Mouse (Mus musculus) heart, postnatal 36 days (tissue): ENCODE results near the gene Glis1. TPM values are rescaled to one million over a fixed set of nuclear protein-coding genes. Genes with fewer than 3 reads are reported as not detected.
"Not testable (repeated sequence)": the region's sequence is repeated elsewhere in the genome, so short reads cannot be mapped to it uniquely, and the experiment has no call there.

Source experiments
- DNase-seq, 2 experiments: peaks; one replicate each; pipeline ENCODE4 v3.0.0; 2021 to 2022
- intact Hi-C: fragments of 180-260 bp; cut with DNase I; formaldehyde crosslinking; loops from one replicate; pipeline ENCODE4 v1.15.1; 2025
- total RNA-seq, 2 experiments: library from RNA; stranded (reverse); gene quantifications; 2 replicates each; pipeline ENCODE4 v1.2.3; 2021

Glis1 gene
- total RNA-seq, 2 experiments from 2014 or later, result 0.28 TPM; not detected in 1

GRCm38 (mm10) chr4:107568881-107569443 is 134.6 kb downstream of the Glis1 start:
- no peak for DNase-seq
- intact Hi-C loops, result no loop called here

- no peak for DNase-seq
- intact Hi-C loops, result no loop called here
Measured at GRCm38 (mm10) chr4:107570329-107571014, 136.1 kb downstream of the Glis1 start.

- DNase-seq, result no peak
- intact Hi-C loops, result no loop called here
Measured at GRCm38 (mm10) chr4:107575781-107576180, 141.4 kb downstream of the Glis1 start.

DNA sequence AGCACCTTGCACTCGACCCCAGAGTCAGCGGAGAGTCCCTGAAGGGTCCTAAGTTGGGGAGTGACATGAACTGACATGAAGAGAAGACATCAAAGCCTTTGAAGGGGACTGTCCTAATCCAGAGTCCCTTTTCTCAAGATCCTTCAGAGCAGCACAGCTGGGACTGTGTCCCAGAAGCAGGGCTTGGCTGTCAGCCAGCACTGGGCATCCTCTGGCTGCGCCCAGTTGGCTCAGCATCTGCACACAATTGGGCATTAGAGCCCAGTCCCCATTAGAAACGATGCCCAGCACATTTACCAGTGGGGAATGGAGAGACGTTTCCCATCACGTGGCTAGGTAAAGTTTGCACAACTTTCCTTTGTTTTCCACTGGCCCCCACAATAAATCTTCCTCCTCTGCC is 142.4 kb downstream of the Glis1 start:
- intact Hi-C loops, result no loop called here
- peak in 1 of 2 experiments; percentile 23 for DNase-seq

- DNase-seq, result peak in 1 of 2 experiments; percentile 6
- intact Hi-C loops, result no loop called here
Measured at GRCm38 (mm10) chr4:107577146-107577839, 142.9 kb downstream of the Glis1 start.

GRCm38 (mm10) chr4:107580883-107581282 is 146.5 kb downstream of the Glis1 start:
- intact Hi-C loops, result no loop called here
- no peak for DNase-seq

DNA sequence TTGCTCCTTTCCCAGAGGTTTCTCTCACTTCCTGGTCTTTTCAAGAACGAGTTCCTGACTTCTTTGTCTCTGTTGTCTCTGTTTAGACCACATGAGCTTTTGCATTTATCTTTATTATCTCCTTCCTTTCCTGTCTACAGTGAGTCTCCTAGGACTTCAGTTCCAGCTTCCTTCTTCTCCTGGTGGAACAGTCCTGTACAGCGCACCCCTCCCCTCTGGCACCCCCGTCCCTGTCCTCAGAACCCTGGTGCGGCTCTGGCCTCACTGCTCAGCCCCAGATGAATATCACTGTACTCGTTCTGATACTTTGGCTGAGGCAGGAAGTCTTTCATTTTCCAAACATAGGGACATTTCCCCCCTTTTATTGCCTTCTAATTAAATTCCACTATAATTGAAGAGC is 152.0 kb downstream of the Glis1 start:
- intact Hi-C loops, result no loop called here
- no peak for DNase-seq

DNA sequence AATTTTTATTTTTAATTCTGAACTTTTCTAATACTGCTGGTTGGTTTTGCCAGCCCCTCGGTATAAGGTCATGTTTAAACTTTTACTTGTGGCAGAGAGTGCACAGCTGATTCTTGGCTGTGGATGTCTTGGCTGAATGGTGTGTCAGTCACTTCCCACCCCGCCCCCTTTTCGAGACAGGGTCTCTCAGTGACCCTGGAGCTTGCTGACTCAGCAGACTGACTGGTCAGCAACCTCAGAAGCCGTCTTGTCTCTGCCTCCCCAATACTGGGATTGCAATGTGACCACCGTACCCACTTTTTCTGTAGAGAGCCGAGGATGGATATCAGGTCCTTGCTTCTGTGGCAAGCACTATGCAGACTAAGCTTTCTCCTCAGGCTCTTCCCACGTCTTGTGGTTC is 154.2 kb downstream of the Glis1 start:
- intact Hi-C loops, result no loop called here
- DNase-seq, result no peak

- intact Hi-C loops, result no loop called here
- DNase-seq, result no peak
Measured at GRCm38 (mm10) chr4:107589046-107589445, 154.7 kb downstream of the Glis1 start.

GRCm38 (mm10) chr4:107590805-107591534 is 156.6 kb downstream of the Glis1 start:
- no peak for DNase-seq
- intact Hi-C loops, result no loop called here

DNA sequence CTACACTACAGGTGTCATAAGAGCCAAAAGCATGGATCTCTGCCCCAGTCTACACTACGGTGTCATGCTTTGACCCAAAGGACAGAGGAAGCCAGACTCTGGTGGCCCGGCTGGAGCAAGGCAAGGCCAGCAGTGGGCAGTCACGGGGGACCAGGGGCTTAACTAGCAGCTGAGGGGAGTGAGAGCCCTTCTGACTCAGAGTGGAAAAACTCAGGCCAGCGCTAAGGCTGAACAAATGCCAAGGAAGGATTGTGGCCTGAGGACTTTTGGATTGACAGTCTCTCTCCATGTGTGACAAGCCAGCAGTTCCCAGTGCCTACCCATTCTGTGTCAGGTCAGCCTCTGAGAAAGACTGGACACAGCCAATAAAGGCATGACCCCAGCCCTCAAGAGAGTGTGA is 159.0 kb downstream of the Glis1 start:
- DNase-seq, result no peak
- intact Hi-C loops, result no loop called here

DNA sequence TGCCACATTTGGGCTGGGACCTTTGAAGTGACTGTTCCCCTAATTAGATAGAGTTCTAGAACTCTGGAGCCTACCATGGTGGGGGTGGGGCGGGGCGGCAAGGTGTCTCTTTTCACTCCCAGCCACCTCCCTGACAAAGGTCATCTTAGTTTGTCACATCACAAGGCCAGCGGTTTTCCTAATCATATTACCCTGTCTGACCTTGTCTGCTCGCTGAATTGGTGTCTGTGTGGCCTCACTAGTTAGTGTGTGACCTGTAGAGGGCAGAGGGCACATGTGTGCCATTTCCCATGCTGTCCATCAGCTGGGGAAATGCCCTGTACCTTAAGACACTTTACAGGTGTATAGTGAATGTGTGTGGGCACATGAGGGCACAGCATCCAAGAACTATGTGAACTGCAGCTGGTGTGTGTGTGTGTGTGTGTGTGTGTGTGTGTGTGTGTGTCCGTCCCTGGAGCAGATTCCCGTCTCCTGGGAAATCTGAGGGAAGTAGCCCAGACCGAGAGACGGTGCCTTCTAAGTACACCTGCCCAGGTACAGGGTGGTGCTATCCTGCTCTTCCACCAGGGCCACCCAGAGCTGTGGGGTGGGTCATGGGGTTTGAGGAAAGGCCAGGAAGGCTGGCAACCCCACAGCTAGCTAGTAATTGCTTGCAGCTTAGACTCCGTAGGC is 163.0 kb downstream of the Glis1 start:
- intact Hi-C loops, result no loop called here
- DNase-seq, result no peak

DNA sequence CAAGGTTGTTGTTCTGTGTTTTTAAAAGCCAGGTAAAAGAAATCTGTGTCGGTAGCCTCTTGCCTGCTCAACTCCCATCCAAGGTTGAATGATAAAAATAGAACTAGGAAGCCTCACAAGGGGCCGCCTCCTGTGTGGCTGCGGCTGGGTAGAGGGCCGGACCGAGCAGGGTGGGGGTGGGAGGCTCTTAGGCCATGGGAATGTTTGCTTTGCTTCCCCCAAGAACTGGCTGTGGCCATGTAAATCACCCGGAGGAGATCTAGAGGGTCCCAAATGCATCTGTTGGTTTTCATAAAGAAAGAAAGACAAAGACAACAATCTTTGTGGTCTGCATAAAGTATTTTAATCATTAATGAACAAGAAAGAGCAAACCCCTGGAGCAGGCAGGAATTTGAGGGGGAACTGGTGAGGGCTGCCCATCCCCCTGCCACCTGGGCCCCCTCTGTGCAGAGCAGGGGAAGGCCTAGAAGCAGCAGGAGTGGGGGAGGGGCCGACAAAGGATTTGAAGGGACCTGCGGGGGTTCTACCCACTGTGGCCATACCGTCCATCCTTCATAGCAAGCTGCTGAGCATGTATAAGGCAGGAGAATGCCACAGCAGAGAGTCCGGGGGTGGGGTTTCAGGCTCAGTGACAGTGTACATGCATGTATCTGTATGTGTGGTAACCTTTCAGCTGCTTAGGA is 163.6 kb downstream of the Glis1 start:
- intact Hi-C loops, result no loop called here
- no peak for DNase-seq

- DNase-seq, intact Hi-C loops: not testable (repeated sequence)
Measured at GRCm38 (mm10) chr4:107598581-107598958, 164.2 kb downstream of the Glis1 start.

GRCm38 (mm10) chr4:107602284-107602683 is 167.9 kb downstream of the Glis1 start:
- no peak for DNase-seq
- intact Hi-C loops, result no loop called here

DNA sequence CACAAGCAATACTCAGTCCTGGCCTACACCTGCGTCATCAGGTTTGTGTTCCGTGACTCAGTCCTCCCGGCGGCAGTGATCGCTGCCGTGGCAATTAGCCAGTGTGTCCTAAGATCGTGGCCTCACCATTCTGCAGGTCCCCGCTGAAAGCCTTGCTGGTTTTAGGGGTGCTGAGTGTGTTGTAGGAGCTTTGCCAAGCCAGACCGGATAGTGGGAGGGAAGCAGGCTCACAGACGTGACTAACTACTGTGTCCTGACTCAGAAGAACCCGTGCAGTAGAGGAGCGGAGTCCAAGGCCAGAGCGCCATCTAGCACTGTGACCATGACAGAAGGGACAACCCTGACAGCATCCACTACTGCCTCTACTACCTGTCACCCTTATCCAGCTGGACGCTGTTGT is 168.4 kb downstream of the Glis1 start:
- DNase-seq, result peak in 1 of 2 experiments; percentile 10
- intact Hi-C loops, result no loop called here

- intact Hi-C loops, result no loop called here
- no peak for DNase-seq
Measured at GRCm38 (mm10) chr4:107603208-107603607, 168.8 kb downstream of the Glis1 start.

- DNase-seq, result no peak
- intact Hi-C loops, result no loop called here
Measured at GRCm38 (mm10) chr4:107605964-107606602, 171.7 kb downstream of the Glis1 start.

DNA sequence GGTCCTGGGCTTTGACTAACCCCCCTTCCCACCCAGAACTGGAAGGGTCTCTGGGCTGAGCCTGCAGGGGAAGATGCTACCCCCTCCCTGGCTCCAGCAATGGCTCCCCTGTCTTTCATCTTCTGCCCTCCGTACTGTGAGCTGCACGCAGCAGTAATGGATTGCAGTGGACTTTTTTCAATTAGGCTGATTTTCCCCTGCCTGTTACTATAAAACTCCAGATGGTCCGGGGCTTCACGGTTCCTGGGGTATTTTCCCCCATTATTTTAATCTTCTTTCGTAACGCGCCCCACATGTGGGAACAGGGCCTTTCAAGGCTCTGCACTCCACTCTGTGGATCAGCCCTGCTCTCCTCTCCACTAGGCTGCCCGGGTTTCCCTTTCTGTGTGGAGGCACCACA is 175.4 kb downstream of the Glis1 start:
- intact Hi-C loops, result no loop called here
- no peak for DNase-seq
